Mouse (Mus musculus) heart, embryonic 11.5 days (tissue): ENCODE results near the gene 4930524J08Rik. TPM values are rescaled to one million over a fixed set of nuclear protein-coding genes. Genes with fewer than 3 reads are reported as not detected.

ENCODE experiments used
- ATAC-seq: fragments of 200-750 bp; cut with Nextera tagmentation; replicated peaks from 2 replicates; pipeline ENCODE4 v1.8.0; 2017; ENCODE audit warnings: moderate library complexity; ENCODE audit not compliant: insufficient number of reproducible peaks, low FRiP score, low TSS enrichment
- H3K27ac ChIP-seq: fragments of 300-500 bp; sonication (generic); 2 replicates; pipeline ENCODE4 v1.5.1; 2014; ENCODE audit warnings: mild to moderate bottlenecking, low read depth, low read length
- H3K27me3 ChIP-seq: fragments of 300-500 bp; sonication (generic); 2 replicates; pipeline ENCODE4 v1.6.1; 2014; ENCODE audit warnings: mild to moderate bottlenecking, low read length, mixed read lengths; ENCODE audit not compliant: control insufficient read depth, insufficient read depth
- H3K36me3 ChIP-seq: fragments of 300-500 bp; sonication (generic); 2 replicates; pipeline ENCODE4 v1.6.1; 2014; ENCODE audit warnings: mild to moderate bottlenecking, low read length, moderate library complexity, mixed read lengths; ENCODE audit not compliant: control insufficient read depth, insufficient read depth
- H3K4me1 ChIP-seq: fragments of 300-500 bp; sonication (generic); 2 replicates; pipeline ENCODE4 v1.6.1; 2014; ENCODE audit warnings: low read length; ENCODE audit not compliant: control insufficient read depth, insufficient read depth
- H3K4me2 ChIP-seq: fragments of 300-500 bp; sonication (generic); 2 replicates; pipeline ENCODE4 v1.6.1; 2014; ENCODE audit warnings: mild to moderate bottlenecking, moderate library complexity
- H3K4me3 ChIP-seq: fragments of 300-500 bp; sonication (generic); 2 replicates; pipeline ENCODE4 v1.5.1; 2014; ENCODE audit warnings: low read depth, low read length
- H3K9ac ChIP-seq: fragments of 300-500 bp; sonication (generic); 2 replicates; pipeline ENCODE4 v1.6.1; 2014; ENCODE audit warnings: mild to moderate bottlenecking, low read depth, low read length, moderate library complexity
- H3K9me3 ChIP-seq: fragments of 300-500 bp; sonication (generic); replicated peaks from 2 replicates; pipeline ENCODE4 v1.6.1; 2016; ENCODE audit warnings: low read length; ENCODE audit not compliant: control insufficient read depth
- WGBS: fragments of 180-500 bp; shearing (Covaris S2); extraction: QIAGEN DNeasy Blood & Tissue Kit; methylation state at CpG from one replicate; pipeline ENCODE4 v1.1.7; 2014; ENCODE audit not compliant: insufficient replicate concordance; 5-methylcytosine and 5-hydroxymethylcytosine counted together
- polyA plus RNA-seq: library from polyadenylated mRNA; unstranded; fragments of >200 nt; fragmentation: Nextera tagmentation; extraction: Ambion mirVana; gene quantifications from 2 replicates; pipeline ENCODE4 v1.2.1, GENCODE M21; 2014

Gene 4930524J08Rik
- polyA plus RNA-seq, 1 experiment from 2014 or later, result 1.7 TPM

DNA sequence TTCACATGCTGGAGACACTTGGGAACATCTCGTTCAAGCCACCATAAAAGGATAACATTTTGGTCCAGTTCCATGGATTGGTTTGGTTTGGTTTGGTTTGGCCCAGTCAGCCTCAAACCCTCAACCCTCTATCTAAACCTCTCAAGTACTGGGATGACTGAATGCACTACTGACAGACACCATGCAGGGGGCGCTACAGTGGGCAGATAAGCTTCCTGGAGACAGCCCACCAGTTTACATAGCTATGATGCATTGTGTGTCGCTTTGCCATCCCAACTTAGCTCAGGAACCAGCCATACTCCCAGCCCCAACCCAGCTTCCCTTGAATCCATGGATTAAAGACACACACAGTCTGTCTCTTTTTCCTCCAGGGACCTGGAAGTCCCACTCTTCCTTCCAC lies 29.6 kb downstream of the 4930524J08Rik start:
- peaks cover 12% of the 10 kb centered on the region for H3K4me1 ChIP-seq
- ATAC-seq, result no peak
- no peak overlapping the region for H3K27ac ChIP-seq
- H3K4me3 ChIP-seq, result no peak overlapping the region
- H3K9ac ChIP-seq, result no peak overlapping the region
- H3K36me3 ChIP-seq, result no peaks in the 10 kb centered on the region
- H3K4me2 ChIP-seq, result no peak overlapping the region
- WGBS, result 59% methylated on average over 3 of the region's 3 CpGs
- H3K9me3 ChIP-seq, result no peaks in the 10 kb centered on the region
- no peaks in the 10 kb centered on the region for H3K27me3 ChIP-seq

DNA sequence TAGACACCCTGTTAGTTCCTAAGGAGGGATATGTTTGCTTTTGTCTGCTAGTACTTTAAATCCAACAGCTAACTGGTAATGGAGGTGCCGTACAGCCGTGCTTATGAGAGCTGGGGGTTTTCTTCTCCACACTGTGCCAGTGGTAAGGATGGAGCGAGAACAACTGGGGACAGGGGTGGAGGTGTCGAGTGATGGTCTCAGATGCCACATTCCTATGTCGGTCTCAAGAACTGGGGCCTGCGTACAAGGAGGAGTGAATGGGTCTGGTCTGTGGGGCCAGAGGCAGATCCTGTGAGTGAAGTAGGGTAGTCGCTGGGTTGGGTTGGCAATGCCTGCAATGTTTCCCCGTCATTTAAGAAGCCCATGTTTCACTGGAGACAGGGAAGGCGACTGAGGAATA lies 33.7 kb downstream of the 4930524J08Rik start:
- H3K4me1 ChIP-seq, result no peaks in the 10 kb centered on the region
- no peaks in the 10 kb centered on the region for H3K27me3 ChIP-seq
- H3K4me2 ChIP-seq, result peak overlapping the region; percentile 3; the same call in 1 of the 2 replicates
- peak overlapping the region; percentile 18 for H3K27ac ChIP-seq
- no peaks in the 10 kb centered on the region for H3K36me3 ChIP-seq
- no peaks in the 10 kb centered on the region; the same call in 1 of the 2 replicates for H3K9me3 ChIP-seq
- 49% methylated on average over 9 of the region's 9 CpGs for WGBS
- peak; percentile 68; the same call in 1 of the 2 replicates for ATAC-seq
- H3K9ac ChIP-seq, result no peak overlapping the region
- no peak overlapping the region for H3K4me3 ChIP-seq

DNA sequence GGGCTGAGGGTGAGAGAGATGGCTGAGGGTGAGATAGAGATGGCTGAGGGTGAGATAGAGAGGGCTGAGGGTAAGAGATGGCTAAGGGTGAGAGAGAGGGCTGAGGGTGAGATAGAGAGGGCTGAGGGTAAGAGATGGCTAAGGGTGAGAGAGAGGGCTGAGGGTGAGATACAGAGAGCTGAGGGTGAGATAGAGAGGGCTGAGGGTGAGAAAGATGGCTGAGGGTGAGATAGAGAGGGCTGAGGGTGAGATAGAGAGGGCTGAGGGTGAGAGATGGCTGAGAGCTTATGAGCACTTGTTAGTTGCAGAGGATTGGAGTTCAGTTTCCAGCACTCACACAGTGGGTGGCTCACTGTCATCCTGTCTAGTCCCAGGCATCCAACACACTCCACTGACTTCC lies 41.2 kb downstream of the 4930524J08Rik start:
- Histone ChIP-seq H3K36me3 (no peaks in the 10 kb centered on the region), H3K4me1 (no peaks in the 10 kb centered on the region), H3K9ac (no peak overlapping the region), H3K4me2 (no peak overlapping the region), H3K27me3 (no peaks in the 10 kb centered on the region), H3K27ac (no peak overlapping the region), H3K4me3 (no peak overlapping the region), H3K9me3 (no peaks in the 10 kb centered on the region)
- ATAC-seq, result no peak

DNA sequence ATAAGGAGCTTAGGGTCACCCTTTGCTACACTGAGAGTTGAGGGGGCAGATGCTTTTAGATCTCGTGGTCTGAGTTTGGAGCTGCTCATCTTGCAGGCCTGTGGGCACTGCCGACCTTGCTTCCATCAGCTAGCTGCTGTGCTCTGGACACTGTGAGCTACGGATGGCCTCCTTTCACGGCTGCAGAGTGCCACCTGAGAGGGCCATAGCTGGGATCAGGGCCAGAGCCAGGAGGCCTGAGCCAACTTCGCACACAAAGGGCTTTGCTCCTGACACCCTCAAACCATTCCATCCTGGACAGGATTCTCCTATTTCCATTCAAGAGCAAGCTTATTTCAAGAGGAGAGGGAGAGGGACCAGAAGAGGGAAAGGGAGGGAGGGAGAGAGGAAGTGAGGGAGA lies 45.5 kb downstream of the 4930524J08Rik start:
- Histone ChIP-seq H3K4me1 (no peaks in the 10 kb centered on the region), H3K36me3 (no peaks in the 10 kb centered on the region), H3K4me3 (no peak overlapping the region), H3K9me3 (no peaks in the 10 kb centered on the region), H3K9ac (no peak overlapping the region), H3K4me2 (no peak overlapping the region), H3K27ac (no peak overlapping the region), H3K27me3 (no peaks in the 10 kb centered on the region)
- 71% methylated on average over 5 of the region's 5 CpGs for WGBS
- no peak for ATAC-seq

DNA sequence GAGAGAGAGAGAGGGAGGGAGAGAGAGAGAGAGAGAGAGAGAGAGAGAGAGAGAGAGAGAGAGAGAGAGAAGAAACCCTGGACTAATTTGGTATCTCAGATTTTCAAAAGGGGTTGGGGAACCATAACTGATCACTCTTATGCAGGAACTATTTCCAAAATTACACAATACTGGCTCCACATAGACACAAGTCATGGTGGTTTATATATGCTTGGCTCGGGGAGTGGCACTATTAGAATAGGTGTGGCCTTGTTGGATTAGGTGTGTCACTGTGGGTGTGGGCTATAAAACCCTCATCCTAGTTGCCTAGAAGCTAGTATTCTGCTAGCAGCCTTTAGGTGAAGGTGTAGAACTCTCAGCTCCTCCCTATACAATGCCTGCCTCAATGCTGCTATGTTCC lies 46.0 kb downstream of the 4930524J08Rik start:
- Histone ChIP-seq H3K4me2 (no peak overlapping the region), H3K36me3 (no peaks in the 10 kb centered on the region), H3K4me1 (no peaks in the 10 kb centered on the region), H3K27me3 (no peaks in the 10 kb centered on the region), H3K9ac (no peak overlapping the region), H3K9me3 (no peaks in the 10 kb centered on the region), H3K27ac (no peak overlapping the region), H3K4me3 (no peak overlapping the region)
- WGBS, result 87% methylated on average over 1 of the region's 1 CpGs
- no peak for ATAC-seq

Other genes with a start within 250 kb of the 4930524J08Rik start
- gene Rasgef1b, start 250.0 kb upstream of the 4930524J08Rik start, polyA plus RNA-seq, result 41.6 and 44.2 TPM in 2 replicates
- gene Vamp9, start 72.8 kb upstream of the 4930524J08Rik start, polyA plus RNA-seq, result 0.64 and 0.72 TPM in 2 replicates
- gene Hnrnpd, start 123 bp upstream of the 4930524J08Rik start, polyA plus RNA-seq, result 113 and 120 TPM in 2 replicates
- 117 and 125 TPM in 2 replicates for gene Hnrnpdl, start 60.6 kb downstream of the 4930524J08Rik start, polyA plus RNA-seq
- 28.0 and 31.2 TPM in 2 replicates for gene Enoph1, start 60.9 kb downstream of the 4930524J08Rik start, polyA plus RNA-seq
- gene Tmem150c, start 180.7 kb downstream of the 4930524J08Rik start, polyA plus RNA-seq, result 0.54 and 1.0 TPM in 2 replicates